ENCODE assay signal across 9 mouse cellular contexts in genomic region chr3:82998772-82999463, GRCm38 (mm10). TPM values are rescaled to one million over a fixed set of nuclear protein-coding genes. Genes with fewer than 3 reads are reported as not detected.
DNase-seq lines count a peak whose midpoint lies in the region; ATAC-seq and TF ChIP-seq lines count a peak whose summit lies in the region.
"Had no signal": no experiment of that assay in that cellular context is flagged by ENCODE, and none has a peak within 500 bp of the region (broad histone marks: within the 10 kb centered on the region; RNA-seq: fewer than 3 reads in every experiment).

No protein-coding gene starts in this region.

- no peaks in the 10 kb centered on the region for H3K36me3 ChIP-seq in forebrain, postnatal 0 days (ENCODE audit: insufficient read depth)
- H3K36me3 ChIP-seq in intestine, embryonic 15.5 days = no peaks in the 10 kb centered on the region
- H3K36me3 ChIP-seq in limb, embryonic 12.5 days = no peaks in the 10 kb centered on the region

- H3K4me3 ChIP-seq in forebrain, postnatal 0 days (ENCODE audit: low read depth, low read length) = no peak overlapping the region
- H3K4me3 ChIP-seq in intestine, embryonic 15.5 days (replicated peaks) = no peak overlapping the region
- H3K4me3 ChIP-seq in limb, embryonic 12.5 days (replicated peaks) = no peak overlapping the region
- H3K4me3 ChIP-seq: erythroblast, embryonic 14.5 days had no signal

- peak; percentile 45 to 54 for DNase-seq in right cerebral cortex, postnatal 10 days (ENCODE audit: low spot score in 2 of 2)
- no peak for DNase-seq in right cerebral cortex, postnatal 14 days
- peak; percentile 66 for DNase-seq in brain, embryonic 18.5 days (ENCODE audit: low read depth, low spot score)
- peak; percentile 90 for DNase-seq in forebrain, postnatal 0 days
- peak; percentile 7 to 23 for DNase-seq in natural killer cell, adult 2 months (ENCODE audit: low spot score in 2 of 2)
- DNase-seq in gastrocnemius, adult 8-10 months (ENCODE audit: low spot score in 2 of 2) = no peak

- H3K27ac ChIP-seq in forebrain, postnatal 0 days (ENCODE audit: low read depth, low read length) = no peak overlapping the region
- no peak overlapping the region for H3K27ac ChIP-seq in intestine, embryonic 15.5 days
- H3K27ac ChIP-seq in limb, embryonic 12.5 days = no peak overlapping the region

- TF ChIP-seq CTCF in forebrain, postnatal 0 days (IDR thresholded peaks at IDR 0.05; ENCODE audit: low read depth) = peak; percentile 81

- no peaks in the 10 kb centered on the region for H3K9me3 ChIP-seq in forebrain, postnatal 0 days (ENCODE audit: low read length)
- no peaks in the 10 kb centered on the region for H3K9me3 ChIP-seq in intestine, embryonic 15.5 days
- no peaks in the 10 kb centered on the region for H3K9me3 ChIP-seq in limb, embryonic 12.5 days

- ATAC-seq in forebrain, postnatal 0 days = peak; percentile 95
- peak; percentile 74 for ATAC-seq in intestine, embryonic 15.5 days
- ATAC-seq in limb, embryonic 12.5 days (ENCODE audit: insufficient number of reproducible peaks, insufficient read depth, low FRiP score, low TSS enrichment, low read depth) = peak; percentile 72

- H3K4me2 ChIP-seq in forebrain, postnatal 0 days (ENCODE audit: low read depth) = no peak overlapping the region
- no peak overlapping the region for H3K4me2 ChIP-seq in intestine, embryonic 15.5 days (replicated peaks)
- no peak overlapping the region for H3K4me2 ChIP-seq in limb, embryonic 12.5 days

- WGBS in forebrain, postnatal 0 days = 30% methylated on average over 8 of the region's 8 CpGs
- WGBS in intestine, embryonic 15.5 days = 36% methylated on average over 8 of the region's 8 CpGs
- WGBS in limb, embryonic 12.5 days = 32% methylated on average over 8 of the region's 8 CpGs

- peaks cover 5% of the 10 kb centered on the region; the same call in 1 of the 2 replicates for H3K4me1 ChIP-seq in forebrain, postnatal 0 days (ENCODE audit: insufficient read depth)
- H3K4me1 ChIP-seq in intestine, embryonic 15.5 days (replicated peaks) = peaks cover 5% of the 10 kb centered on the region
- H3K4me1 ChIP-seq in limb, embryonic 12.5 days (replicated peaks) = peaks cover 23% of the 10 kb centered on the region

- H3K9ac ChIP-seq in forebrain, postnatal 0 days = no peak overlapping the region
- no peak overlapping the region for H3K9ac ChIP-seq in intestine, embryonic 15.5 days
- H3K9ac ChIP-seq in limb, embryonic 12.5 days (replicated peaks) = no peak overlapping the region

- H3K27me3 ChIP-seq in forebrain, postnatal 0 days (ENCODE audit: insufficient read depth, low read length) = peaks cover 3% of the 10 kb centered on the region; the same call in 1 of the 2 replicates
- no peaks in the 10 kb centered on the region for H3K27me3 ChIP-seq in intestine, embryonic 15.5 days (replicated peaks)
- peaks cover 9% of the 10 kb centered on the region; the same call in 1 of the 2 replicates for H3K27me3 ChIP-seq in limb, embryonic 12.5 days

RNA-seq across cellular contexts. Expression of gene Fgg, which starts 8.6 kb away (rescaled TPM):
- total RNA-seq in forebrain, postnatal 0 days (2014; rRNA removed) = 0.19 and 0.62 TPM in 2 replicates
- polyA plus RNA-seq in forebrain, postnatal 0 days (2015; fragmentation: Nextera tagmentation; extraction: Ambion mirVana) = not detected in 2 replicates
- polyA plus RNA-seq in intestine, embryonic 15.5 days (2015; fragmentation: Nextera tagmentation; extraction: Ambion mirVana) = 6.4 and 10.7 TPM in 2 replicates
- polyA plus RNA-seq in limb, embryonic 12.5 days (2016; fragmentation: Nextera tagmentation; extraction: Ambion mirVana) = 0.12 TPM in 1 of 2 replicates, not detected in the other
- total RNA-seq in gastrocnemius, adult 8-10 months (2022) = under 1 TPM in 1 of 4 experiments, not detected in 3; 0.70 TPM
- polyA plus RNA-seq: erythroblast, embryonic 14.5 days had no signal

RNA-seq across cellular contexts. Expression of gene Fga, which starts 27.0 kb away (rescaled TPM):
- total RNA-seq in forebrain, postnatal 0 days (2014; rRNA removed) = 0.38 TPM in 1 of 2 replicates, not detected in the other
- 0.10 TPM in 1 of 2 replicates, not detected in the other for polyA plus RNA-seq in forebrain, postnatal 0 days (2015; fragmentation: Nextera tagmentation; extraction: Ambion mirVana)
- 8.1 and 13.6 TPM in 2 replicates for polyA plus RNA-seq in intestine, embryonic 15.5 days (2015; fragmentation: Nextera tagmentation; extraction: Ambion mirVana)
- 0.10 and 0.15 TPM in 2 replicates for polyA plus RNA-seq in limb, embryonic 12.5 days (2016; fragmentation: Nextera tagmentation; extraction: Ambion mirVana)
- total RNA-seq in gastrocnemius, adult 8-10 months (2022) = under 1 TPM in 1 of 4 experiments, not detected in 3; 0.94 TPM

RNA-seq across cellular contexts. Expression of gene Fgb, which starts 50.7 kb away (rescaled TPM):
- not detected in 2 replicates for total RNA-seq in forebrain, postnatal 0 days (2014; rRNA removed)
- not detected in 2 replicates for polyA plus RNA-seq in forebrain, postnatal 0 days (2015; fragmentation: Nextera tagmentation; extraction: Ambion mirVana)
- polyA plus RNA-seq in intestine, embryonic 15.5 days (2015; fragmentation: Nextera tagmentation; extraction: Ambion mirVana) = 7.0 and 9.4 TPM in 2 replicates
- 0.05 TPM in 1 of 2 replicates, not detected in the other for polyA plus RNA-seq in limb, embryonic 12.5 days (2016; fragmentation: Nextera tagmentation; extraction: Ambion mirVana)
- total RNA-seq in gastrocnemius, adult 8-10 months (2022) = under 1 TPM in 1 of 4 experiments, not detected in 3; 0.32 TPM

RNA-seq across cellular contexts. Expression of gene Plrg1, which starts 56.4 kb away (rescaled TPM):
- total RNA-seq in forebrain, postnatal 0 days (2014; rRNA removed) = 90.8 and 94.0 TPM in 2 replicates
- polyA plus RNA-seq in forebrain, postnatal 0 days (2015; fragmentation: Nextera tagmentation; extraction: Ambion mirVana) = 85.6 and 95.0 TPM in 2 replicates
- 87.4 and 88.3 TPM in 2 replicates for polyA plus RNA-seq in intestine, embryonic 15.5 days (2015; fragmentation: Nextera tagmentation; extraction: Ambion mirVana)
- polyA plus RNA-seq in limb, embryonic 12.5 days (2016; fragmentation: Nextera tagmentation; extraction: Ambion mirVana) = 123 and 125 TPM in 2 replicates
- total RNA-seq in gastrocnemius, adult 8-10 months (2022) = 10 to 100 TPM; 18.0 to 21.7 (median 20.1) TPM

Comparison
In these comparisons a context has a peak if more than half of its experiments do, and no peak if none do; other contexts are left out.
1. DNase-seq: peak in right cerebral cortex, postnatal 10 days (2 of 2), brain, embryonic 18.5 days (single experiment), forebrain, postnatal 0 days (single experiment) and natural killer cell, adult 2 months (2 of 2); none in right cerebral cortex, postnatal 14 days (single experiment) and gastrocnemius, adult 8-10 months (0 of 2).
2. Peak in every context shown above with its lines, with median percentiles within 50 percentile points of each other: ATAC-seq.